ENCODE assay signal across 11 mouse cellular contexts in genomic region chr8:124569100-124569499, GRCm38 (mm10). TPM values are rescaled to one million over a fixed set of nuclear protein-coding genes. Genes with fewer than 3 reads are reported as not detected.
DNase-seq lines count a peak whose midpoint lies in the region; ATAC-seq lines count a peak whose summit lies in the region.
"Had no signal": no experiment of that assay in that cellular context is flagged by ENCODE, and none has a peak within 500 bp of the region (broad histone marks: within the 10 kb centered on the region; RNA-seq: fewer than 3 reads in every experiment).

No protein-coding gene starts in this region.

- ATAC-seq in midbrain, embryonic 13.5 days: no peak
- no peak; the same call in 1 of the 2 replicates for ATAC-seq in stomach, embryonic 15.5 days (ENCODE audit: insufficient read depth, low FRiP score, low read depth)

- no peaks in the 10 kb centered on the region for H3K9me3 ChIP-seq in midbrain, embryonic 10.5 days (replicated peaks)
- no peaks in the 10 kb centered on the region for H3K9me3 ChIP-seq in midbrain, embryonic 13.5 days
- H3K9me3 ChIP-seq in stomach, embryonic 15.5 days: no peaks in the 10 kb centered on the region

- intact Hi-C loops in heart, postnatal 25 days (cut with DNase I): no loop called here
- intact Hi-C loops in heart, postnatal 10 days (cut with DNase I): no loop called here

- peak; percentile 93 for DNase-seq in heart, adult 11 months
- DNase-seq in heart, postnatal 25 days (ENCODE audit: low spot score): no peak
- no peak for DNase-seq in midbrain, embryonic 10.5 days (ENCODE audit: low spot score)
- peak; percentile 61 to 69 for DNase-seq in heart, postnatal 10 days
- no peak for DNase-seq in adrenal gland, adult (ENCODE audit: inconsistent age in 2 of 2, low spot score in 1 of 2)
- DNase-seq in gastrocnemius, adult 18-20 months (ENCODE audit: low spot score): no peak

- H3K27ac ChIP-seq in midbrain, embryonic 10.5 days (replicated peaks): peak overlapping the region; percentile 13; the same call in 1 of the 2 replicates
- H3K27ac ChIP-seq in midbrain, embryonic 13.5 days: no peak overlapping the region
- peak overlapping the region; percentile 13; the same call in 1 of the 2 replicates for H3K27ac ChIP-seq in stomach, embryonic 15.5 days
- H3K27ac ChIP-seq: macrophage had no signal

- H3K4me3 ChIP-seq in midbrain, embryonic 10.5 days: no peak overlapping the region
- no peak overlapping the region for H3K4me3 ChIP-seq in midbrain, embryonic 13.5 days (replicated peaks)
- H3K4me3 ChIP-seq in stomach, embryonic 15.5 days (replicated peaks): no peak overlapping the region

- peaks cover 14% of the 10 kb centered on the region for H3K4me1 ChIP-seq in midbrain, embryonic 10.5 days
- no peaks in the 10 kb centered on the region for H3K4me1 ChIP-seq in midbrain, embryonic 13.5 days (replicated peaks)
- peaks cover 24% of the 10 kb centered on the region; the same call in 1 of the 2 replicates for H3K4me1 ChIP-seq in stomach, embryonic 15.5 days

- 76% methylated on average over 2 of the region's 2 CpGs for WGBS in midbrain, embryonic 10.5 days
- WGBS in midbrain, embryonic 13.5 days: 78% methylated on average over 2 of the region's 2 CpGs
- WGBS in stomach, embryonic 15.5 days: 73% methylated on average over 2 of the region's 2 CpGs

- H3K9ac ChIP-seq in midbrain, embryonic 13.5 days (replicated peaks): no peak overlapping the region
- H3K9ac ChIP-seq in stomach, embryonic 15.5 days: no peak overlapping the region

- H3K27me3 ChIP-seq in midbrain, embryonic 10.5 days (ENCODE audit: low read depth, poor library complexity, severe bottlenecking): no peaks in the 10 kb centered on the region
- no peaks in the 10 kb centered on the region for H3K27me3 ChIP-seq in midbrain, embryonic 13.5 days
- H3K27me3 ChIP-seq in stomach, embryonic 15.5 days (replicated peaks): no peaks in the 10 kb centered on the region
- H3K27me3 ChIP-seq: Patski had no signal

- H3K4me2 ChIP-seq in midbrain, embryonic 13.5 days (replicated peaks): no peak overlapping the region
- H3K4me2 ChIP-seq in stomach, embryonic 15.5 days: no peak overlapping the region

- H3K36me3 ChIP-seq in midbrain, embryonic 10.5 days: no peaks in the 10 kb centered on the region
- H3K36me3 ChIP-seq in midbrain, embryonic 13.5 days: no peaks in the 10 kb centered on the region
- no peaks in the 10 kb centered on the region for H3K36me3 ChIP-seq in stomach, embryonic 15.5 days

RNA-seq across cellular contexts. Expression of gene Agt, which starts 0.4 kb away (rescaled TPM):
- total RNA-seq in heart, postnatal 25 days (2021): 1 to 10 TPM; 7.4 to 9.4 TPM
- polyA plus RNA-seq in midbrain, embryonic 10.5 days (2016; fragmentation: Nextera tagmentation; extraction: Ambion mirVana): not detected in 2 replicates
- polyA plus RNA-seq in midbrain, embryonic 13.5 days (2015; fragmentation: Nextera tagmentation; extraction: Ambion mirVana): not detected in 2 replicates
- 10 to 100 TPM in 1 of 2 experiments, 1 to 10 TPM in 1; 6.1 to 17.1 TPM for total RNA-seq in heart, postnatal 10 days (2021)
- polyA plus RNA-seq in stomach, embryonic 15.5 days (2015; fragmentation: Nextera tagmentation; extraction: Ambion mirVana): 8.2 and 15.8 TPM in 2 replicates
- total RNA-seq in gastrocnemius, adult 18-20 months (2021): 10 to 100 TPM; 12.5 to 14.3 TPM
- total RNA-seq: hematopoietic stem cell, adult 5-6 weeks had no signal
- polyA plus RNA-seq: macrophage had no signal

RNA-seq across cellular contexts. Expression of gene Capn9, which starts 6.8 kb away (rescaled TPM):
- total RNA-seq in heart, postnatal 25 days (2021): not detected
- not detected in 2 replicates for polyA plus RNA-seq in midbrain, embryonic 10.5 days (2016; fragmentation: Nextera tagmentation; extraction: Ambion mirVana)
- polyA plus RNA-seq in midbrain, embryonic 13.5 days (2015; fragmentation: Nextera tagmentation; extraction: Ambion mirVana): 0.07 and 0.10 TPM in 2 replicates
- total RNA-seq in heart, postnatal 10 days (2021): not detected
- 0.24 TPM in 2 replicates for polyA plus RNA-seq in stomach, embryonic 15.5 days (2015; fragmentation: Nextera tagmentation; extraction: Ambion mirVana)
- total RNA-seq in gastrocnemius, adult 18-20 months (2021): not detected
- total RNA-seq: hematopoietic stem cell, adult 5-6 weeks had no signal
- polyA plus RNA-seq: macrophage, Patski had no signal

RNA-seq across cellular contexts. Expression of gene Cog2, which starts 48.5 kb away (rescaled TPM):
- 10 to 100 TPM; 21.3 to 21.6 TPM for total RNA-seq in heart, postnatal 25 days (2021)
- 45.6 and 46.5 TPM in 2 replicates for polyA plus RNA-seq in midbrain, embryonic 10.5 days (2016; fragmentation: Nextera tagmentation; extraction: Ambion mirVana)
- polyA plus RNA-seq in midbrain, embryonic 13.5 days (2015; fragmentation: Nextera tagmentation; extraction: Ambion mirVana): 38.2 and 40.6 TPM in 2 replicates
- 10 to 100 TPM; 22.5 to 28.2 TPM for total RNA-seq in heart, postnatal 10 days (2021)
- polyA plus RNA-seq in stomach, embryonic 15.5 days (2015; fragmentation: Nextera tagmentation; extraction: Ambion mirVana): 31.4 and 37.0 TPM in 2 replicates
- 10 to 100 TPM; 18.2 to 20.3 TPM for total RNA-seq in gastrocnemius, adult 18-20 months (2021)

Comparison
In these comparisons a context has a peak if more than half of its experiments do, and no peak if none do; other contexts are left out.
1. DNase-seq: peak in heart, adult 11 months (single experiment) and heart, postnatal 10 days (2 of 2); none in heart, postnatal 25 days (single experiment), midbrain, embryonic 10.5 days (single experiment), adrenal gland, adult (0 of 2) and gastrocnemius, adult 18-20 months (single experiment).